Mouse (Mus musculus): ENCODE data around the gene Cyb5d1.

Gene Cyb5d1

GRCm38 (mm10) chr11:69356544-69356943, 38.9 kb downstream of the Cyb5d1 start:
- DNase-seq, result no peak

DNA sequence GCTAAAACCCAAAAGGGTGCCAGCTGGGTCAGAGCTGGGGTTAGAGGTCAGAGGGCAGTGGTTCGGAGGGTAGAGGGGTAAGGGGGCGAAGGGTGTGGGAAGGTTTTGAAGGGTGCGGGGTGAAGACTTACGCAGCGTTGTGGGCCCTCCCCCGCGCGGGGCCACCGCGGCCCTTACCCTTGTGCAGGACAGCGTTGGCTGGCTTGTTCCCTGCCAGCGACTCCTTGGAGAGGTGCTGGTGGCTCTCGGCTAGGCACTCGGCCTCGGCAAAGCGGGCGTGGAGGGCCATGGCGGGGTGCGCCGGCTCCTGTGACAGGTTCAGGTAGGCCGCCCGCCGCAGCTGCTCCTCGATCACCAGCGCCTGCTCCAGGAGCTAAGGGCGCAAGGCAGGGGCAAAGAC, 49.0 kb downstream of the Cyb5d1 start:
- DNase-seq, result no peak
